Mouse (Mus musculus): Measurements from ENCODE around the gene Arpc5l. TPM values are rescaled to one million over a fixed set of nuclear protein-coding genes. Genes with fewer than 3 reads are reported as not detected.
A peak's percentile ranks its signal among the peaks of the same experiment; 100 is the strongest.

Arpc5l gene
- polyA plus RNA-seq, 1 experiment from 2014 or later: 144 TPM

GRCm38 (mm10) chr2:39011971-39012370 lies 6.8 kb downstream of the Arpc5l start:
- no peaks in the 10 kb centered on the region for H3K27me3 ChIP-seq (ENCODE audit: control insufficient read depth, insufficient read depth, low read length)

DNA sequence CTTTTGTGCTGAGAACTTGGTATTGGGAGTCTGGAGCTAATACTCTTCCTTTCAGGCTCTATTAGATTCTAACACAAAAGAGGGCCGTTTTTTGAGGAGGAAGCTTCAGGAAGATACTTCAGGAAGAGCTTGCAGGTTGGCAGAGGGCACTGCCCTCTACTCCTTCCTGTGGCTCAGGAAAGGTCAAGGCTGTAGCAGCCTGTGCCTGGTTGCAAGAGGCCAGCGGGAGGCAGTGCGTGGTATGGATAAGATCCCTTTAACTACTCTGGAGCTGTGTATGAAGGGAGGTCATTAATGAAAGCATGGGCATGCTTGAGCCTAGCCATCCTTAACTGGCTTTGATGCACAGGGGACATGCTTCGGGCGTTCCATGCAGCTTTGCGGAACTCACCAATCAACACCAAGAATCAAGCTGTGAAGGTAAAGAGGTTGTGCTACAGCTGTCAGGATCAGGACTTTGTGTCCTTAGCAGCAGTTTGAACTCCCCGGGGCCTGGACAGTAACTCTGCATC lies 7.7 kb downstream of the Arpc5l start:
- no peak overlapping the region for H3K9ac ChIP-seq (replicated peaks; ENCODE audit: low read length)
- H3K36me3 ChIP-seq (ENCODE audit: control insufficient read depth, insufficient read depth, low read length): peaks cover 60% of the 10 kb centered on the region
- 84% methylated on average over 7 of the region's 7 CpGs for WGBS
- no peaks in the 10 kb centered on the region for H3K9me3 ChIP-seq (ENCODE audit: control insufficient read depth, low read length)
- no peaks in the 10 kb centered on the region for H3K27me3 ChIP-seq (ENCODE audit: control insufficient read depth, insufficient read depth, low read length)
- peaks cover 14% of the 10 kb centered on the region for H3K4me1 ChIP-seq (ENCODE audit: control insufficient read depth, insufficient read depth, low read length)
- no peak overlapping the region for H3K4me2 ChIP-seq (ENCODE audit: low read length)
- H3K4me3 ChIP-seq (replicated peaks; ENCODE audit: low read depth, low read length): no peak overlapping the region
- H3K27ac ChIP-seq (replicated peaks; ENCODE audit: low read depth, low read length): no peak overlapping the region
- DNase-seq (no peak), ATAC-seq (ENCODE audit: low FRiP score, low TSS enrichment) (no peak)

More at GRCm38 (mm10) chr2:39011971-39012370, 6.8 kb downstream of the Arpc5l start:
- DNase-seq (no peak), ATAC-seq (ENCODE audit: low FRiP score, low TSS enrichment) (no peak)
- H3K27ac ChIP-seq (replicated peaks; ENCODE audit: low read depth, low read length): no peak overlapping the region
- peaks cover 18% of the 10 kb centered on the region for H3K4me1 ChIP-seq (ENCODE audit: control insufficient read depth, insufficient read depth, low read length)
- 88% methylated on average over 3 of the region's 3 CpGs for WGBS
- no peaks in the 10 kb centered on the region for H3K9me3 ChIP-seq (ENCODE audit: control insufficient read depth, low read length)
- H3K4me3 ChIP-seq (replicated peaks; ENCODE audit: low read depth, low read length): no peak overlapping the region
- no peak overlapping the region for H3K4me2 ChIP-seq (ENCODE audit: low read length)
- H3K36me3 ChIP-seq (ENCODE audit: control insufficient read depth, insufficient read depth, low read length): peaks cover 51% of the 10 kb centered on the region
- H3K9ac ChIP-seq (replicated peaks; ENCODE audit: low read length): no peak overlapping the region

DNA sequence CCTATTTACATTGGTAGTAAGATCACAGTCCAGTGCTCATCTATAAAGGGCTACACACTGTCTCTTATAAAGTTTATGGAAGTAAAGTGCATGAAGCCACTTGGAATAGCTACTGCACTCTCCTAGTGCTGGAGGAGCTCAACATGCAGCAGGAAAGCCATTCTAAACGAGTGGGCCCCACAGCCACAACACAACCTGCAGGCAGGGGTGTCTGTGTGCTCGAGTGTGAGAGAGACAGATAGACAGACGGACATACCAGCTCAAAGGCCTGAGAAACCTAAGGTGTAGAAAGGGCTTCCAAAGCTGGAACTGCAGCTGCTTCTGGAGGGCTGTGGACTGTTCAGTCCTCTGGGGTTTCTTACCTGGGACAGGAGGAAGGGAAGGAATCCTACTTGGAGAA lies 11.4 kb downstream of the Arpc5l start:
- peaks cover 92% of the 10 kb centered on the region for H3K36me3 ChIP-seq (ENCODE audit: control insufficient read depth, insufficient read depth, low read length)
- no peak for DNase-seq
- no peaks in the 10 kb centered on the region for H3K4me1 ChIP-seq (ENCODE audit: control insufficient read depth, insufficient read depth, low read length)
- no peaks in the 10 kb centered on the region for H3K27me3 ChIP-seq (ENCODE audit: control insufficient read depth, insufficient read depth, low read length)
- ATAC-seq (ENCODE audit: low FRiP score, low TSS enrichment): no peak
- H3K9me3 ChIP-seq (ENCODE audit: control insufficient read depth, low read length): no peaks in the 10 kb centered on the region
- WGBS: 85% methylated on average over 3 of the region's 3 CpGs
- H3K9ac ChIP-seq (replicated peaks; ENCODE audit: low read length): no peak overlapping the region
- H3K27ac ChIP-seq (replicated peaks; ENCODE audit: low read depth, low read length): no peak overlapping the region
- H3K4me2 ChIP-seq (ENCODE audit: low read length): no peak overlapping the region
- H3K4me3 ChIP-seq (replicated peaks; ENCODE audit: low read depth, low read length): no peak overlapping the region

GRCm38 (mm10) chr2:39020004-39020403 lies 14.9 kb downstream of the Arpc5l start:
- Histone ChIP-seq H3K4me2 (ENCODE audit: low read length) (no peak overlapping the region), H3K9me3 (ENCODE audit: control insufficient read depth, low read length) (no peaks in the 10 kb centered on the region), H3K9ac (replicated peaks; ENCODE audit: low read length) (no peak overlapping the region), H3K27ac (replicated peaks; ENCODE audit: low read depth, low read length) (no peak overlapping the region), H3K36me3 (ENCODE audit: control insufficient read depth, insufficient read depth, low read length) (peaks cover 95% of the 10 kb centered on the region), H3K27me3 (ENCODE audit: control insufficient read depth, insufficient read depth, low read length) (no peaks in the 10 kb centered on the region), H3K4me3 (replicated peaks; ENCODE audit: low read depth, low read length) (no peak overlapping the region), H3K4me1 (ENCODE audit: control insufficient read depth, insufficient read depth, low read length) (no peaks in the 10 kb centered on the region)
- ATAC-seq (ENCODE audit: low FRiP score, low TSS enrichment): no peak
- DNase-seq: no peak
- 76% methylated on average over 1 of the region's 1 CpGs for WGBS

DNA sequence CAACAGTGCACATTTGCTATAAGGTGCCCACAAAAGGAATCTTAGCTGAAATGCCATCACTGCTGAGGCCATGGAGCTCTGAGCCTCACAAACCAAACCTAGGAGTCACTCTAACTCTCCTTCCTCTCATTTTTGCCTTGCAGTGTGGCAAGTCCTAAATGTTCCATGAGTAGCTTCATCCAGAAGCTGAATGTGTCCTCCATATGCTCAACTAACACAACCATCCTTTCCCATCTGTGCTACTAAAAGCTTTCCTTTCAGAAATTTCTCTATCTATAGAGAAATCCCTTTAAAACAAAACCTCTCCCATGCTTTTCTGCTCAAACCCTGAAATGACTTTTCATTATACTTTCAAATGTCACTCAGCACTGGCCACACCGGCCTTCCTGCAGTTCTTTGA lies 26.5 kb downstream of the Arpc5l start:
- 75% methylated on average over 1 of the region's 1 CpGs for WGBS
- H3K27me3 ChIP-seq (ENCODE audit: control insufficient read depth, insufficient read depth, low read length): no peaks in the 10 kb centered on the region
- no peak overlapping the region for H3K4me2 ChIP-seq (ENCODE audit: low read length)
- no peaks in the 10 kb centered on the region for H3K4me1 ChIP-seq (ENCODE audit: control insufficient read depth, insufficient read depth, low read length)
- H3K4me3 ChIP-seq (replicated peaks; ENCODE audit: low read depth, low read length): no peak overlapping the region
- no peak for ATAC-seq (ENCODE audit: low FRiP score, low TSS enrichment)
- no peaks in the 10 kb centered on the region for H3K9me3 ChIP-seq (ENCODE audit: control insufficient read depth, low read length)
- no peak overlapping the region for H3K27ac ChIP-seq (replicated peaks; ENCODE audit: low read depth, low read length)
- H3K36me3 ChIP-seq (ENCODE audit: control insufficient read depth, insufficient read depth, low read length): peaks cover 77% of the 10 kb centered on the region
- no peak overlapping the region for H3K9ac ChIP-seq (replicated peaks; ENCODE audit: low read length)
- no peak for DNase-seq

DNA sequence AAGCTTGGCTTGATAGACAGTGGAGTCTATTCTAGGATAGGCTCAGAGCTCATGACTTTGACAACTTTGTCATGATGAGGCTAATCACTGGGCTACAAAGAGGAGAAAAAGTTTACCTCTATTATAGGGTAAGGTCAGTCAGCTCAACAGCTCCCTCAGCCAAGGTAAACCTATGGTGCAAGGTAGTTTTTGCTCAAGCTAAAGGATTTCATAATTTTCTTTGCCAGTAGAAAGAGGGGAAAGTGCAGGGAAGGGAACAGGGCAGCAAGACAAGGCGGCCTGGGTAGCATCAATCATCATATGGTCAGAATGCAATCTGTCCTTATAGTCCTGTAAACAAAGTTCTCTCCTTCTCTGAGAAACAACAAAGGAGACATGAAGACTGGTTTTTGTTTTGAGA lies 35.1 kb downstream of the Arpc5l start:
- H3K36me3 ChIP-seq (ENCODE audit: control insufficient read depth, insufficient read depth, low read length): peaks cover 75% of the 10 kb centered on the region
- DNase-seq: no peak
- no peaks in the 10 kb centered on the region for H3K9me3 ChIP-seq (ENCODE audit: control insufficient read depth, low read length)
- ATAC-seq (ENCODE audit: low FRiP score, low TSS enrichment): no peak
- H3K27me3 ChIP-seq (ENCODE audit: control insufficient read depth, insufficient read depth, low read length): no peaks in the 10 kb centered on the region
- no peak overlapping the region for H3K4me3 ChIP-seq (replicated peaks; ENCODE audit: low read depth, low read length)
- H3K9ac ChIP-seq (replicated peaks; ENCODE audit: low read length): no peak overlapping the region
- H3K27ac ChIP-seq (replicated peaks; ENCODE audit: low read depth, low read length): no peak overlapping the region
- WGBS: 100% methylated on average over 1 of the region's 1 CpGs
- H3K4me2 ChIP-seq (ENCODE audit: low read length): no peak overlapping the region
- no peaks in the 10 kb centered on the region for H3K4me1 ChIP-seq (ENCODE audit: control insufficient read depth, insufficient read depth, low read length)

GRCm38 (mm10) chr2:39048515-39048914 lies 43.4 kb downstream of the Arpc5l start:
- no peak overlapping the region for H3K27ac ChIP-seq (replicated peaks; ENCODE audit: low read depth, low read length)
- H3K9ac ChIP-seq (replicated peaks; ENCODE audit: low read length): no peak overlapping the region
- H3K4me2 ChIP-seq (ENCODE audit: low read length): no peak overlapping the region
- no peak for ATAC-seq (ENCODE audit: low FRiP score, low TSS enrichment)
- no peaks in the 10 kb centered on the region for H3K4me1 ChIP-seq (ENCODE audit: control insufficient read depth, insufficient read depth, low read length)
- H3K4me3 ChIP-seq (replicated peaks; ENCODE audit: low read depth, low read length): no peak overlapping the region
- DNase-seq: no peak
- WGBS: 100% methylated on average over 1 of the region's 1 CpGs
- peaks cover 86% of the 10 kb centered on the region for H3K36me3 ChIP-seq (ENCODE audit: control insufficient read depth, insufficient read depth, low read length)
- H3K27me3 ChIP-seq (ENCODE audit: control insufficient read depth, insufficient read depth, low read length): no peaks in the 10 kb centered on the region
- H3K9me3 ChIP-seq (ENCODE audit: control insufficient read depth, low read length): no peaks in the 10 kb centered on the region

DNA sequence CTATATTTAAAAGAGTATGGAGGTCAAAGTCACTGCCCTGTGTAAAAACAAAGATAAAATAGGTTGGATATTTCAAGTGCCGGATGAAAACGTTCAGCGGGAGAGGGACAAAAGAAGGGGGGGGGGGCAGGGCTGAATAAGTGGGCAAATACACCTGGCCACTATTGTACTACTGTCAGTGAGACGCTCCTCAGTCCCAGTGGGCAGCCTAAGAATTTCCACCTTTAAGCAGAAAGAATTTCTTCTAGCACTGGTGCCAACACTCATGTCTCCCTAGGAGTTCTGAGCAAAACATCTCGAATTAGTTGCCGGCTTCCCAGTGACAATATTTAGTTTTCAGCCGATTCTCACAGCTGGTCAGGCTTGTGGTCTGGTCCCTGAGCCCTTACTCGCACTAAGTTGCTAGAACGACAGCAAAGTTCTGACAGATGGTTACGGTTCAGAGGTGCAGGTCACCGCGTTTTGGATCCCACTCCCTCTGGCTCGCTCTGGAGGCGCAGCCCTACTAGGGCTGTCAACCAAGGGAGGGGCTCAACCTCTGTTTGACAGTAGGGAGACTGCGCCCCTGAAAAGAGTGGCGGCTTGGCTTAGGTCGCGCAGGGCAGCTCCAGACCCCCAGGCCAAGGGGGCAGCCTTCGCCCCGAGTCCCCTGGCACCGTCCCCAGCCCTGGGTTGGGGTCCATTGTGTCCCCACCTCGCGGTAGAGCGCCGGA lies 59.7 kb downstream of the Arpc5l start:
- DNase-seq (no peak), ATAC-seq (ENCODE audit: low FRiP score, low TSS enrichment) (peak; percentile 19; the same call in 1 of the 2 replicates)

More for the DNA sequence above, 59.7 kb downstream of the Arpc5l start:
- Histone ChIP-seq H3K4me1 (ENCODE audit: control insufficient read depth, insufficient read depth, low read length) (no peaks in the 10 kb centered on the region; the same call in 1 of the 2 replicates), H3K4me2 (ENCODE audit: low read length) (peak overlapping the region; percentile 72), H3K27ac (replicated peaks; ENCODE audit: low read depth, low read length) (peak overlapping the region; percentile 89), H3K9ac (replicated peaks; ENCODE audit: low read length) (peak overlapping the region; percentile 94), H3K4me3 (replicated peaks; ENCODE audit: low read depth, low read length) (peak overlapping the region; percentile 91), H3K27me3 (ENCODE audit: control insufficient read depth, insufficient read depth, low read length) (no peaks in the 10 kb centered on the region), H3K36me3 (ENCODE audit: control insufficient read depth, insufficient read depth, low read length) (peaks cover 29% of the 10 kb centered on the region), H3K9me3 (ENCODE audit: control insufficient read depth, low read length) (no peaks in the 10 kb centered on the region)
- WGBS: 7% methylated on average over 25 of the region's 25 CpGs
